Mouse (Mus musculus): ENCODE results near the gene Prph2. TPM values are rescaled to one million over a fixed set of nuclear protein-coding genes. Genes with fewer than 3 reads are reported as not detected.

Prph2 gene
- total RNA-seq, 2 experiments from 2014 or later, result not detected

DNA sequence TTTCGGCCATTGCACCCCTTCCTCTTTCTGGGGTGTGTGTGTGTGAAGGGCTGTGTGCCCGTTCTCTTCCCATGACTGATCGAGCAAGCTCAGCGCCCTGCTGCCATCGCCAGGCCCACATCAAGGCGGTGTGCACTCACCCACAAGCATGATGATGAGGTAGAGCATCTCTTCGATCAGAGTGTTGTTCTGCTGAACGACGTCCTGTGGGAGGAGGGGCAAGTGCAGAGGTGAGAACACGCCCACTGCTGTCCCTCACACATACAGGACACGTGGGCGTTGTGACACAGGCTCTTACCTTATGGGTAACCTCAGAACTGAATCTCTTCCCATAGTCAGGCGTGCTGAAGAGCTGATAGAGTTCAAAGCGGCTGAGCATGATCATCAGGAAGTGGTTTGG lies 56.6 kb downstream of the Prph2 start:
- no peak for DNase-seq

DNA sequence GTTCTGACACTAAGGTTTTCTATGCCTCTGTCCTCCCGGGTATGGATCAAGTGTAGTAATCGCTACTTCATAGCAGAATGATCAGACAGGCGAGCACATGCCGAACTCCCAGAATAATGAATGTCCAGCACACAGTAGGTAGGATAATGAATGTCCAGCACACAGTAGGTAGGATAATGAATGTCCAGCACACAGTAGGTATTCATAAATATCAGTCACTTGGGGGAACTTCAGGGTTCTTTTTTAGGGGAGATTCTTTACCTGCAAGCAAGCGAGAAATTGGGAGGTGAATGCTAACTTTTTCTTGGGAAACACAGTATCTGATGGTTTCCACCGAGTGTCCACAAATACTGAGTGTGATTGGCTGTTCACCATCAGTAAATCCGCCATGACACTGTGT lies 62.3 kb downstream of the Prph2 start:
- DNase-seq, result no peak

Other genes starting within 250 kb of the Prph2 start
- gene Rrp36, start 236.1 kb upstream of the Prph2 start, total RNA-seq (2021), result 10 to 100 TPM; 14.5 to 15.4 TPM
- gene Mea1, start 231.7 kb upstream of the Prph2 start, total RNA-seq (2021), result 100 to 1,000 TPM in 1 of 2 experiments, 10 to 100 TPM in 1; 97.6 to 100 TPM
- 100 to 1,000 TPM; 166 to 167 TPM for gene Klhdc3, start 229.5 kb upstream of the Prph2 start, total RNA-seq (2021)
- gene Ppp2r5d, start 205.3 kb upstream of the Prph2 start, total RNA-seq (2021), result 10 to 100 TPM; 86.5 to 91.9 TPM
- gene Pex6, start 199.0 kb upstream of the Prph2 start, total RNA-seq (2021), result 10 to 100 TPM; 54.6 to 56.6 TPM
- not detected for gene Gnmt, start 181.3 kb upstream of the Prph2 start, total RNA-seq (2021)
- 10 to 100 TPM; 64.0 to 68.6 TPM for gene Cnpy3, start 158.2 kb upstream of the Prph2 start, total RNA-seq (2021)
- gene Ptcra, start 146.7 kb upstream of the Prph2 start, total RNA-seq (2021), result under 1 TPM in 1 of 2 experiments, not detected in 1; 0.30 TPM
- 1 to 10 TPM; 6.6 to 9.4 TPM for gene 2310039H08Rik, start 137.8 kb upstream of the Prph2 start, total RNA-seq (2021)
- gene Rpl7l1, start 127.8 kb upstream of the Prph2 start, total RNA-seq (2021), result 10 to 100 TPM; 47.2 to 53.8 TPM
- gene Bicral, start 52.0 kb upstream of the Prph2 start, total RNA-seq (2021), result 10 to 100 TPM; 48.2 to 62.2 TPM
- gene Tbcc, start 19.8 kb upstream of the Prph2 start, total RNA-seq (2021), result 10 to 100 TPM; 29.0 to 32.8 TPM
- gene Ubr2, start 100.1 kb downstream of the Prph2 start, total RNA-seq (2021), result 10 to 100 TPM; 59.3 to 64.2 TPM